Mouse (Mus musculus) hindbrain, embryonic 15.5 days (tissue): ENCODE results near the gene Olfr370. TPM values are rescaled to one million over a fixed set of nuclear protein-coding genes. Genes with fewer than 3 reads are reported as not detected.
A peak's percentile ranks its signal among the peaks of the same experiment; 100 is the strongest.
"Not testable (repeated sequence)": the region's sequence is repeated elsewhere in the genome, so short reads cannot be mapped to it uniquely, and the experiment has no call there.

Source experiments
- ATAC-seq: fragments of 200-750 bp; cut with Nextera tagmentation; 2 replicates; pipeline ENCODE4 v1.8.0; 2017; ENCODE audit warnings: low read depth, moderate number of reproducible peaks, moderate TSS enrichment; ENCODE audit not compliant: low FRiP score
- H3K27ac ChIP-seq: fragments of 300-500 bp; sonication (generic); replicated peaks from 2 replicates; pipeline ENCODE4 v1.5.1; 2015; ENCODE audit warnings: mild to moderate bottlenecking, inconsistent platforms
- H3K27me3 ChIP-seq: fragments of 300-500 bp; sonication (generic); 2 replicates; pipeline ENCODE4 v1.6.1; 2015; ENCODE audit warnings: control low read depth, inconsistent platforms
- H3K36me3 ChIP-seq: fragments of 300-500 bp; sonication (generic); 2 replicates; pipeline ENCODE4 v1.6.1; 2015; ENCODE audit warnings: control low read depth, inconsistent platforms
- H3K4me1 ChIP-seq: fragments of 300-500 bp; sonication (generic); replicated peaks from 2 replicates; pipeline ENCODE4 v1.6.1; 2015; ENCODE audit warnings: control low read depth, inconsistent platforms
- H3K4me2 ChIP-seq: fragments of 300-500 bp; sonication (generic); 2 replicates; pipeline ENCODE4 v1.6.1; 2015; ENCODE audit warnings: moderate library complexity, mild to moderate bottlenecking, inconsistent platforms
- H3K4me3 ChIP-seq: fragments of 300-500 bp; sonication (generic); 2 replicates; pipeline ENCODE4 v1.5.1; 2015; ENCODE audit warnings: mild to moderate bottlenecking, inconsistent platforms
- H3K9ac ChIP-seq: fragments of 300-500 bp; sonication (generic); 2 replicates; pipeline ENCODE4 v1.6.1; 2015; ENCODE audit warnings: inconsistent platforms
- H3K9me3 ChIP-seq: fragments of 300-500 bp; sonication (generic); 2 replicates; pipeline ENCODE4 v1.6.1; 2016; ENCODE audit warnings: control low read depth, inconsistent platforms
- WGBS: fragments of 180-500 bp; shearing (Covaris S2); methylation state at CpG from one replicate; pipeline ENCODE4 v1.1.7; 2015; 5-methylcytosine and 5-hydroxymethylcytosine counted together
- polyA plus RNA-seq: library from polyadenylated mRNA; unstranded; fragments of >200 nt; fragmentation: Nextera tagmentation; extraction: Ambion mirVana; gene quantifications from 2 replicates; pipeline ENCODE4 v1.2.1, GENCODE M21; 2015

Olfr370 gene
- 0.04 TPM in 1 of 2 replicates, not detected in the other for polyA plus RNA-seq

- H3K4me1 ChIP-seq, result no peaks in the 10 kb centered on the region
- no peaks in the 10 kb centered on the region for H3K9me3 ChIP-seq
- no peak for ATAC-seq
- WGBS, result 79% methylated on average over 3 of the region's 3 CpGs
- H3K27me3 ChIP-seq, result no peaks in the 10 kb centered on the region
- no peak within 1 kb of the TSS for H3K4me3 ChIP-seq
- no peaks in the 10 kb centered on the region for H3K36me3 ChIP-seq
- H3K4me2 ChIP-seq, result no peak within 1 kb of the TSS
- no peak within 1 kb of the TSS for H3K9ac ChIP-seq
- H3K27ac ChIP-seq, result no peak within 1 kb of the TSS
Observed at GRCm38 (mm10) chr8:83535736-83536135, at the start of gene Olfr370. Gene Olfr370 (plus strand): TSS chr8:83535780.

- WGBS, result 95% methylated on average over 3 of the region's 3 CpGs
- Histone ChIP-seq H3K27ac (no peak overlapping the region), H3K27me3 (no peaks in the 10 kb centered on the region), H3K4me1 (no peaks in the 10 kb centered on the region), H3K9me3 (no peaks in the 10 kb centered on the region), H3K4me3 (no peak overlapping the region), H3K4me2 (no peak overlapping the region), H3K9ac (no peak overlapping the region), H3K36me3 (no peaks in the 10 kb centered on the region)
- no peak for ATAC-seq
Observed at GRCm38 (mm10) chr8:83511696-83512095, 23.9 kb upstream of the Olfr370 start.

- ATAC-seq, result no peak
- Histone ChIP-seq H3K27ac (no peak overlapping the region), H3K4me2 (no peak overlapping the region)
Observed at GRCm38 (mm10) chr8:83520432-83520831, 15.1 kb upstream of the Olfr370 start.

GRCm38 (mm10) chr8:83520907-83521306, 14.7 kb upstream of the Olfr370 start:
- not testable (repeated sequence) for H3K27ac ChIP-seq, H3K27me3 ChIP-seq, ATAC-seq, H3K9ac ChIP-seq, H3K36me3 ChIP-seq, H3K4me1 ChIP-seq, H3K4me3 ChIP-seq, H3K9me3 ChIP-seq, H3K4me2 ChIP-seq
- WGBS, result 81% methylated on average over 3 of the region's 3 CpGs

More at GRCm38 (mm10) chr8:83520432-83520831, 15.1 kb upstream of the Olfr370 start:
- H3K27me3 ChIP-seq, result no peaks in the 10 kb centered on the region
- no peak overlapping the region for H3K4me3 ChIP-seq
- H3K4me1 ChIP-seq, result no peaks in the 10 kb centered on the region
- 73% methylated on average over 3 of the region's 3 CpGs for WGBS
- no peak overlapping the region for H3K9ac ChIP-seq
- H3K9me3 ChIP-seq, result no peaks in the 10 kb centered on the region
- H3K36me3 ChIP-seq, result no peaks in the 10 kb centered on the region

GRCm38 (mm10) chr8:83521310-83521709, 14.3 kb upstream of the Olfr370 start:
- H3K4me2 ChIP-seq, result no peak overlapping the region
- no peaks in the 10 kb centered on the region for H3K9me3 ChIP-seq
- no peak overlapping the region for H3K4me3 ChIP-seq
- no peak overlapping the region for H3K9ac ChIP-seq
- H3K4me1 ChIP-seq, result no peaks in the 10 kb centered on the region
- no peak overlapping the region for H3K27ac ChIP-seq
- H3K36me3 ChIP-seq, result no peaks in the 10 kb centered on the region
- 46% methylated on average over 1 of the region's 1 CpGs for WGBS
- H3K27me3 ChIP-seq, result no peaks in the 10 kb centered on the region
- ATAC-seq, result no peak

GRCm38 (mm10) chr8:83534802-83535201, 778 bp upstream of the Olfr370 start:
- no peak for ATAC-seq
- Histone ChIP-seq H3K27me3 (no peaks in the 10 kb centered on the region), H3K36me3 (no peaks in the 10 kb centered on the region), H3K27ac (no peak overlapping the region), H3K4me1 (no peaks in the 10 kb centered on the region), H3K4me3 (no peak overlapping the region), H3K9me3 (no peaks in the 10 kb centered on the region), H3K4me2 (no peak overlapping the region), H3K9ac (no peak overlapping the region)
- WGBS, result 83% methylated on average over 2 of the region's 2 CpGs

GRCm38 (mm10) chr8:83562669-83563068, 27.1 kb downstream of the Olfr370 start:
- H3K4me3 ChIP-seq, result no peak overlapping the region
- 85% methylated on average over 3 of the region's 3 CpGs for WGBS
- no peak overlapping the region for H3K4me2 ChIP-seq

GRCm38 (mm10) chr8:83563246-83563645, 27.7 kb downstream of the Olfr370 start:
- H3K9ac ChIP-seq, result no peak overlapping the region
- WGBS, result 78% methylated on average over 4 of the region's 4 CpGs
- H3K4me3 ChIP-seq, result no peak overlapping the region
- peaks cover 13% of the 10 kb centered on the region for H3K4me1 ChIP-seq
- H3K27me3 ChIP-seq, result no peaks in the 10 kb centered on the region
- no peaks in the 10 kb centered on the region for H3K9me3 ChIP-seq
- H3K4me2 ChIP-seq, result no peak overlapping the region
- no peak overlapping the region for H3K27ac ChIP-seq
- H3K36me3 ChIP-seq, result no peaks in the 10 kb centered on the region
- no peak for ATAC-seq

More at GRCm38 (mm10) chr8:83562669-83563068, 27.1 kb downstream of the Olfr370 start:
- H3K27ac ChIP-seq, result no peak overlapping the region
- H3K27me3 ChIP-seq, result no peaks in the 10 kb centered on the region
- ATAC-seq, result no peak
- no peaks in the 10 kb centered on the region for H3K36me3 ChIP-seq
- no peaks in the 10 kb centered on the region for H3K9me3 ChIP-seq
- no peak overlapping the region for H3K9ac ChIP-seq
- peaks cover 8% of the 10 kb centered on the region for H3K4me1 ChIP-seq

- WGBS, result 77% methylated on average over 9 of the region's 9 CpGs
- ATAC-seq, result peak; percentile 2; the same call in 1 of the 2 replicates
- H3K4me3 ChIP-seq, result no peak overlapping the region
Observed at GRCm38 (mm10) chr8:83565731-83566375, 30.3 kb downstream of the Olfr370 start.

GRCm38 (mm10) chr8:83566469-83567395, 31.2 kb downstream of the Olfr370 start, which contains the start of gene Ndufb7:
Gene Ndufb7 (plus strand): TSS chr8:83566671.
- Histone ChIP-seq H3K27me3 (no peaks in the 10 kb centered on the region), H3K9me3 (no peaks in the 10 kb centered on the region), H3K27ac (peak within 1 kb of the TSS; percentile 83), H3K36me3 (peaks cover 13% of the 10 kb centered on the region), H3K4me3 (peak within 1 kb of the TSS; percentile 70), H3K4me2 (peak within 1 kb of the TSS; percentile 69), H3K4me1 (peaks cover 19% of the 10 kb centered on the region), H3K9ac (peak within 1 kb of the TSS; percentile 65)
- WGBS, result under 1% methylated on average over 48 of the region's 48 CpGs
- ATAC-seq, result peak; percentile 91

More at GRCm38 (mm10) chr8:83565731-83566375, 30.3 kb downstream of the Olfr370 start:
- Histone ChIP-seq H3K4me2 (peak overlapping the region; percentile 69; the same call in 1 of the 2 replicates), H3K9ac (no peak overlapping the region), H3K27me3 (no peaks in the 10 kb centered on the region), H3K4me1 (peaks cover 19% of the 10 kb centered on the region), H3K36me3 (0 out of 2 replicates have a peak, but pooled peaks cover 7% of the 10 kb centered on the region), H3K27ac (no peak overlapping the region), H3K9me3 (no peaks in the 10 kb centered on the region)

- Histone ChIP-seq H3K4me1 (peaks cover 19% of the 10 kb centered on the region), H3K36me3 (peaks cover 23% of the 10 kb centered on the region), H3K9me3 (no peaks in the 10 kb centered on the region), H3K4me3 (peak overlapping the region; percentile 70), H3K27me3 (no peaks in the 10 kb centered on the region), H3K27ac (no peak overlapping the region), H3K4me2 (peak overlapping the region; percentile 69), H3K9ac (peak overlapping the region; percentile 65; the same call in 1 of the 2 replicates)
- ATAC-seq, result no peak
- WGBS, result 49% methylated on average over 3 of the region's 3 CpGs
Observed at GRCm38 (mm10) chr8:83567668-83568067, 32.1 kb downstream of the Olfr370 start.

GRCm38 (mm10) chr8:83568128-83568527, 32.5 kb downstream of the Olfr370 start:
- Histone ChIP-seq H3K4me2 (peak overlapping the region; percentile 69), H3K27me3 (no peaks in the 10 kb centered on the region), H3K4me3 (peak overlapping the region; percentile 70; the same call in 1 of the 2 replicates), H3K9ac (no peak overlapping the region), H3K4me1 (peaks cover 19% of the 10 kb centered on the region), H3K27ac (no peak overlapping the region), H3K36me3 (peaks cover 27% of the 10 kb centered on the region), H3K9me3 (no peaks in the 10 kb centered on the region)
- WGBS, result 77% methylated on average over 5 of the region's 5 CpGs
- no peak for ATAC-seq
